Mouse (Mus musculus): ENCODE results near the gene Ebf1. TPM values are rescaled to one million over a fixed set of nuclear protein-coding genes. Genes with fewer than 3 reads are reported as not detected.

The Ebf1 gene
- polyA plus RNA-seq, 1 experiment: 2.7 TPM

DNA sequence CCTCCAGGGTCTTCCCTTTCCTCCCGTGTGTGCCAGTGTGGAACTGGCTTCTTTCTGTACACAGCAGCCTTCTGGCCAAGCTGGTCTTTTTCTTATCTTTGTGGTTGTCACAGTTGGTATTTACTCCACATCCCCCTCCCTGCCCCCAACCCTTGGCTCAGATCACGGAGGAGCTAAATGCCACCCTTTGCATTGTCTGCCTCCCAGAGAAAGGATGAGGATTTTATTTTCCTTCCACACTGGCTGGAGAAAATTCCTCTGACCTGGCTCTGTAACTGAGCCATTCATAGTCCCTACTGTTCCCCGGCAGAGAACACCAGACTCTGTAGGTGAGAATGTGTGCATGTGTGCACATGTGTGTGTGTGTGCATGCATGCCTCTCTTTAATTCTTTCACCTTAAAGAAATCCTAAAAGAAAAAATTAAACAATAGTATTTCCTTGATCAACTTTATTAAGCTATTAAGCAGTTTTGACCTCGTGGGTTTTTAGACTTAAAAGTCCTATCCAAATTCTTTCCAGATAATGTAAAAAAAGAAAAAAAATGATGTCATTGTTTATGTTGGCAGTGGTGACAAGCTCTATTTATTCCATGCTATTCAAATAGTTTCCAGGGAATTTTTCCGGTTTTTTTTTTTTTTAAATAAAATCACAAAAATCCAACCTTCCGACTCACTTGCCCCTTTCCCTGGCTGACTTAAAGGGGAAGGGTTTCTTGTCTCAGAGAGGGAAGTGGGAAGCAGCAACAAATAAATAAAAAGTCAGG is 123.3 kb downstream of the Ebf1 start:
- peak overlapping the region; percentile 62 for H3K4me2 ChIP-seq (ENCODE audit: low read depth)

DNA sequence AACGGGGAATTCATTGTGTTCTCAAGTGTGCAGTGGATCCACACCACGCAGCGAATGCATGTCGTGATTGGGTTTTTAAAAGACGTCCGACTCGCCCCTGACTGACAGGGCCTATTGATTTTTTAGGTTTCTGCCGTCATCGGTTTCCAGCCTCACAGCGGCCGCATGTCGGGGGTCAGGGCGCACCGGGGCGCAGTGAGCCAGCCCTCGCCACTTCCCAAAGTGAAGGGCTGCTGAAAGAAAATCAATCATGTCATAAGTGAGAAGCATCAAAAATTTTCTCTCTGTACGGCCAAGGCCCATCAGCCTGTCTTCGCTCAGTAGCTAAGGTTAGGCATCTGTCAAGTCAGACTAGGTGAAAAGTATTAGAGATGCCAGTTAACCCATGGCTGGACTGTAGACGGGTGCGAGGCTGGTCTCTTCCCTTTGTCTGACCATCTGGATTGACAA is 124.0 kb downstream of the Ebf1 start:
- Histone ChIP-seq H3K4me2 (ENCODE audit: low read depth) (no peak overlapping the region), H3K4me3 (no peak overlapping the region), H3ac (ENCODE audit: control insufficient read depth, insufficient read length) (no peak overlapping the region), H3K79me2 (ENCODE audit: control insufficient read depth, insufficient read depth) (no peaks in the 10 kb centered on the region), H3K27me3 (ENCODE audit: control insufficient read depth, insufficient read depth, insufficient read length) (no peaks in the 10 kb centered on the region), H3K36me3 (ENCODE audit: control insufficient read depth, insufficient read depth) (no peaks in the 10 kb centered on the region)
- no peak for TF ChIP-seq USF1 (IDR thresholded peaks at IDR 0.05; ENCODE audit: low read depth)
- TF ChIP-seq TCF3 (IDR thresholded peaks at IDR 0.05; ENCODE audit: insufficient read length, low read depth): no peak
- TF ChIP-seq TCF12 (IDR thresholded peaks at IDR 0.05; ENCODE audit: insufficient read depth, poor library complexity, severe bottlenecking): no peak
- TF ChIP-seq SRF (IDR thresholded peaks at IDR 0.05; ENCODE audit: control insufficient read depth, insufficient read length, low read depth): no peak
- TF ChIP-seq MYOG (IDR thresholded peaks at IDR 0.05; ENCODE audit: control insufficient read depth in 1 of 3, insufficient read depth in 1 of 3, insufficient read length in 2 of 3, low read depth in 2 of 3): no peak
- no peak for TF ChIP-seq MAX (IDR thresholded peaks at IDR 0.05; ENCODE audit: low read depth)
- TF ChIP-seq CEBPB (IDR thresholded peaks at IDR 0.05; ENCODE audit: insufficient read depth, poor library complexity, severe bottlenecking): no peak
- TF ChIP-seq POLR2A (IDR thresholded peaks at IDR 0.05; ENCODE audit: insufficient read length, low read depth): no peak
- TF ChIP-seq REST (IDR thresholded peaks at IDR 0.05; ENCODE audit: insufficient read depth, insufficient read length): no peak
- no peak for TF ChIP-seq MYOD1 (IDR thresholded peaks at IDR 0.05; ENCODE audit: control insufficient read depth in 1 of 3, insufficient read length in 2 of 3, low read depth in 2 of 3)
- TF ChIP-seq E2F4 (IDR thresholded peaks at IDR 0.05; ENCODE audit: insufficient read depth): no peak
- TF ChIP-seq POLR2AphosphoS2 (IDR thresholded peaks at IDR 0.05; ENCODE audit: insufficient read length, low read depth): no peak

More for the DNA sequence above, 123.3 kb downstream of the Ebf1 start:
- TF ChIP-seq MAX (IDR thresholded peaks at IDR 0.05; ENCODE audit: low read depth) (no peak), SRF (IDR thresholded peaks at IDR 0.05; ENCODE audit: control insufficient read depth, insufficient read length, low read depth) (no peak), MYOG (IDR thresholded peaks at IDR 0.05; ENCODE audit: control insufficient read depth in 1 of 3, insufficient read depth in 1 of 3, insufficient read length in 2 of 3, low read depth in 2 of 3) (no peak), MYOD1 (IDR thresholded peaks at IDR 0.05; ENCODE audit: control insufficient read depth in 1 of 3, insufficient read length in 2 of 3, low read depth in 2 of 3) (no peak)
- Histone ChIP-seq H3K36me3 (ENCODE audit: control insufficient read depth, insufficient read depth) (no peaks in the 10 kb centered on the region), H3K79me2 (ENCODE audit: control insufficient read depth, insufficient read depth) (no peaks in the 10 kb centered on the region), H3K27me3 (ENCODE audit: control insufficient read depth, insufficient read depth, insufficient read length) (no peaks in the 10 kb centered on the region), H3ac (ENCODE audit: control insufficient read depth, insufficient read length) (no peak overlapping the region), H3K4me3 (no peak overlapping the region)

DNA sequence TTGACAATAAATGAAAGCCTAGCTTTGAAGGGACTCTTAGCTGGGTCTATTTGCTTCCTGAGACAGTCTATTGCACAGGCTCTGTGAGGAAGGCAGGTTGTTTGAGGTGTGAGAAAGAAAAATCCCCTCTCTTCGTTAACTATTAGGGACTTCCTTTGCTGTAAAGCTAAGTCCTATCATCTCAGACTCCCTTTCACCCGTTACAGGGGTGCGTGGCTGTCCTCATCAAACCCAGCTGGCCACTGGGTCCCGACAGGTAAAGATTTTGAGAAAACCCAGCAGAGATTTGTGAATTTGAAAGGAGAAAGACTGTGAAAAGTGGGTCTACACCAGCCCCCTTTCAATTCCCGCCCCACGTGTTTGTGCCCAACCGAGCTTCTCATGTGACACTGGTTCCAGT is 127.3 kb downstream of the Ebf1 start:
- Histone ChIP-seq H3K79me2 (ENCODE audit: control insufficient read depth, insufficient read depth) (no peaks in the 10 kb centered on the region), H3K4me2 (ENCODE audit: low read depth) (no peak overlapping the region)

DNA sequence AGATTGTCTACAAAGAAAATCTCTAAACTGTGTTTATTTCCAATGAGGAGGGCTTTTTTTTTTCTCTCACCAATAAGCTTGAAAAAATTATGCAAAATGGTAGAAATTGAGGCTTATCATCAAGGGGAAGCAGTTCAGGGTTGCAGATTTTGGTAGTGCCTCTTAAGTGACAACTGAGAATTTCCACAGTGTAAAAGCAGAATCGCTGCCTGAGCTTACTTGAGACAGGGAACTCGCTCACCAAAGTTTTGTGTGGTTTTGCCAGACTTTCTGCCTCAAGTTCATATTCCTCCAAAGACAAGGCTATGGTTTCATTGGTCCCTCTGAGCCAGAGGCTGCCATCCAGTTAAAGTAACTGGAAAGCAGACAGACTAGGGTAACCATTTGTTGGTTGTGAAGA is 128.8 kb downstream of the Ebf1 start:
- no peaks in the 10 kb centered on the region for H3K36me3 ChIP-seq (ENCODE audit: control insufficient read depth, insufficient read depth)
- TF ChIP-seq TCF3 (IDR thresholded peaks at IDR 0.05; ENCODE audit: insufficient read length, low read depth) (no peak), MYOD1 (IDR thresholded peaks at IDR 0.05; ENCODE audit: control insufficient read depth in 1 of 3, insufficient read length in 2 of 3, low read depth in 2 of 3) (no peak), REST (IDR thresholded peaks at IDR 0.05; ENCODE audit: insufficient read depth, insufficient read length) (no peak), POLR2A (IDR thresholded peaks at IDR 0.05; ENCODE audit: insufficient read length, low read depth) (no peak), TCF12 (IDR thresholded peaks at IDR 0.05; ENCODE audit: insufficient read depth, poor library complexity, severe bottlenecking) (no peak), SRF (IDR thresholded peaks at IDR 0.05; ENCODE audit: control insufficient read depth, insufficient read length, low read depth) (no peak), POLR2AphosphoS2 (IDR thresholded peaks at IDR 0.05; ENCODE audit: insufficient read length, low read depth) (no peak), MYOG (IDR thresholded peaks at IDR 0.05; ENCODE audit: control insufficient read depth in 1 of 3, insufficient read depth in 1 of 3, insufficient read length in 2 of 3, low read depth in 2 of 3) (no peak), E2F4 (IDR thresholded peaks at IDR 0.05; ENCODE audit: insufficient read depth) (no peak), MAX (IDR thresholded peaks at IDR 0.05; ENCODE audit: low read depth) (no peak)
- H3K27me3 ChIP-seq (ENCODE audit: control insufficient read depth, insufficient read depth, insufficient read length): no peaks in the 10 kb centered on the region
- H3K79me2 ChIP-seq (ENCODE audit: control insufficient read depth, insufficient read depth): no peaks in the 10 kb centered on the region
- H3ac ChIP-seq (ENCODE audit: control insufficient read depth, insufficient read length): no peak overlapping the region
- no peak overlapping the region for H3K4me3 ChIP-seq
- H3K4me2 ChIP-seq (ENCODE audit: low read depth): no peak overlapping the region

More for the DNA sequence above, 127.3 kb downstream of the Ebf1 start:
- H3K4me3 ChIP-seq: no peak overlapping the region
- TF ChIP-seq MYOG (IDR thresholded peaks at IDR 0.05; ENCODE audit: control insufficient read depth in 1 of 3, insufficient read depth in 1 of 3, insufficient read length in 2 of 3, low read depth in 2 of 3): no peak
- TF ChIP-seq SRF (IDR thresholded peaks at IDR 0.05; ENCODE audit: control insufficient read depth, insufficient read length, low read depth): no peak
- no peak for TF ChIP-seq TCF3 (IDR thresholded peaks at IDR 0.05; ENCODE audit: insufficient read length, low read depth)
- TF ChIP-seq REST (IDR thresholded peaks at IDR 0.05; ENCODE audit: insufficient read depth, insufficient read length): no peak
- no peak for TF ChIP-seq TCF12 (IDR thresholded peaks at IDR 0.05; ENCODE audit: insufficient read depth, poor library complexity, severe bottlenecking)
- no peak for TF ChIP-seq POLR2AphosphoS2 (IDR thresholded peaks at IDR 0.05; ENCODE audit: insufficient read length, low read depth)
- TF ChIP-seq CEBPB (IDR thresholded peaks at IDR 0.05; ENCODE audit: insufficient read depth, poor library complexity, severe bottlenecking): no peak
- TF ChIP-seq MYOD1 (IDR thresholded peaks at IDR 0.05; ENCODE audit: control insufficient read depth in 1 of 3, insufficient read length in 2 of 3, low read depth in 2 of 3): no peak
- TF ChIP-seq POLR2A (IDR thresholded peaks at IDR 0.05; ENCODE audit: insufficient read length, low read depth): no peak
- TF ChIP-seq E2F4 (IDR thresholded peaks at IDR 0.05; ENCODE audit: insufficient read depth): no peak
- no peak for TF ChIP-seq USF1 (IDR thresholded peaks at IDR 0.05; ENCODE audit: low read depth)
- no peak for TF ChIP-seq MAX (IDR thresholded peaks at IDR 0.05; ENCODE audit: low read depth)
- H3K36me3 ChIP-seq (ENCODE audit: control insufficient read depth, insufficient read depth): no peaks in the 10 kb centered on the region
- H3K27me3 ChIP-seq (ENCODE audit: control insufficient read depth, insufficient read depth, insufficient read length): no peaks in the 10 kb centered on the region
- H3ac ChIP-seq (ENCODE audit: control insufficient read depth, insufficient read length): no peak overlapping the region

Measured in myocyte (in vitro differentiated cells).